Mouse (Mus musculus) stomach, embryonic 14.5 days (tissue): ENCODE measurements around the gene Nlrp3. TPM values are rescaled to one million over a fixed set of nuclear protein-coding genes. Genes with fewer than 3 reads are reported as not detected.

Experiments used
- ATAC-seq: fragments of 200-750 bp; cut with Nextera tagmentation; 2 replicates; pipeline ENCODE4 v1.8.0; 2017; ENCODE audit warnings: low read depth, moderate TSS enrichment; ENCODE audit not compliant: insufficient number of reproducible peaks, insufficient read depth, low FRiP score
- H3K27ac ChIP-seq: fragments of 300-500 bp; sonication (generic); 2 replicates; pipeline ENCODE4 v1.5.1; 2014; ENCODE audit warnings: mild to moderate bottlenecking, low read length, moderate library complexity, mixed read lengths
- H3K27me3 ChIP-seq: fragments of 300-500 bp; sonication (generic); 2 replicates; pipeline ENCODE4 v1.6.1; 2014; ENCODE audit warnings: low read length, control low read depth, mixed read lengths; ENCODE audit not compliant: control insufficient read depth, insufficient read depth
- H3K36me3 ChIP-seq: fragments of 300-500 bp; sonication (generic); 2 replicates; pipeline ENCODE4 v1.6.1; 2014; ENCODE audit warnings: mild to moderate bottlenecking, control low read depth, low read length, moderate library complexity, mixed read lengths; ENCODE audit not compliant: control insufficient read depth, insufficient read depth
- H3K4me1 ChIP-seq: fragments of 300-500 bp; sonication (generic); 2 replicates; pipeline ENCODE4 v1.6.1; 2014; ENCODE audit warnings: low read length, control low read depth, mixed read lengths; ENCODE audit not compliant: control insufficient read depth, insufficient read depth
- H3K4me2 ChIP-seq: fragments of 300-500 bp; sonication (generic); replicated peaks from 2 replicates; pipeline ENCODE4 v1.6.1; 2014; ENCODE audit warnings: low read depth, low read length, control low read depth
- H3K4me3 ChIP-seq: fragments of 300-500 bp; sonication (generic); 2 replicates; pipeline ENCODE4 v1.5.1; 2014; ENCODE audit warnings: low read depth, low read length, control low read depth
- H3K9ac ChIP-seq: fragments of 300-500 bp; sonication (generic); replicated peaks from 2 replicates; pipeline ENCODE4 v1.6.1; 2014; ENCODE audit warnings: low read depth, mild to moderate bottlenecking, control low read depth, low read length, moderate library complexity, mixed read lengths
- H3K9me3 ChIP-seq: fragments of 300-500 bp; sonication (generic); 2 replicates; pipeline ENCODE4 v1.6.1; 2016; ENCODE audit warnings: low read depth, low read length, control low read depth; ENCODE audit not compliant: control insufficient read depth
- WGBS: fragments of 180-500 bp; shearing (Covaris S2); extraction: QIAGEN DNeasy Blood & Tissue Kit; methylation state at CpG from one replicate; pipeline ENCODE4 v1.1.7; 2014; 5-methylcytosine and 5-hydroxymethylcytosine counted together
- polyA plus RNA-seq: library from polyadenylated mRNA; unstranded; fragments of >200 nt; fragmentation: Nextera tagmentation; extraction: Ambion mirVana; gene quantifications from 2 replicates; pipeline ENCODE4 v1.2.1, GENCODE M21; 2014

Gene Nlrp3
- polyA plus RNA-seq, 1 experiment from 2014 or later = 0.14 TPM

DNA sequence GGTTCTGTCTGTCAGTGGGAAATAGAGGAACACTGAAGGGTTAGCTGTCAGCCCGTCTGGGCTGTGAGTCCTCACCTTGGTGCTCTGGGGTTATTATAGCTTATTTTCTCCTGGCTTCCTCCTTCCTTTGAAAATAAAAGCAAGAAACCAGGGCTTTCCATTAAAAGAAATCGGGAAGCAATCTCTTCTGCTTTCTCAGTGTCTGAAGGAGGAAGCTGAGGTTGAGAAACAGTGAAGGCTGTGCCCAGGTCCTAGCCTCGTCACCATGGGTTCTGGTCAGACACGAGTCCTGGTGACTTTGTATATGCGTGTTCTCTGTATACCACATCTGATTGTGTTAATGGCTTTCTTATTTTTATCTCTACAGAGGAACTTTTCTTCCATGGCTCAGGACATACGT lies 1.1 kb downstream of the Nlrp3 start:
- WGBS = 75% methylated on average over 6 of the region's 6 CpGs
- H3K27ac ChIP-seq = no peak overlapping the region
- no peak overlapping the region for H3K4me3 ChIP-seq
- H3K36me3 ChIP-seq = no peaks in the 10 kb centered on the region
- H3K27me3 ChIP-seq = no peaks in the 10 kb centered on the region
- no peak for ATAC-seq
- H3K9me3 ChIP-seq = no peaks in the 10 kb centered on the region
- H3K4me2 ChIP-seq = no peak overlapping the region
- 0 out of 2 replicates have a peak, but pooled peaks cover 5% of the 10 kb centered on the region for H3K4me1 ChIP-seq
- no peak overlapping the region for H3K9ac ChIP-seq

GRCm38 (mm10) chr11:59543376-59543775 lies 2.0 kb downstream of the Nlrp3 start:
- Histone ChIP-seq H3K27ac (no peak overlapping the region), H3K4me3 (no peak overlapping the region), H3K27me3 (no peaks in the 10 kb centered on the region), H3K4me1 (0 out of 2 replicates have a peak, but pooled peaks cover 3% of the 10 kb centered on the region), H3K9ac (no peak overlapping the region), H3K36me3 (no peaks in the 10 kb centered on the region), H3K9me3 (no peaks in the 10 kb centered on the region), H3K4me2 (no peak overlapping the region)
- 66% methylated on average over 3 of the region's 3 CpGs for WGBS
- no peak for ATAC-seq

GRCm38 (mm10) chr11:59544005-59544404 lies 2.6 kb downstream of the Nlrp3 start:
- H3K9ac ChIP-seq = no peak overlapping the region
- H3K4me2 ChIP-seq = no peak overlapping the region
- no peaks in the 10 kb centered on the region for H3K9me3 ChIP-seq
- no peak for ATAC-seq
- 85% methylated on average over 9 of the region's 9 CpGs for WGBS
- H3K4me3 ChIP-seq = no peak overlapping the region
- no peaks in the 10 kb centered on the region for H3K4me1 ChIP-seq
- no peak overlapping the region for H3K27ac ChIP-seq
- H3K36me3 ChIP-seq = no peaks in the 10 kb centered on the region
- H3K27me3 ChIP-seq = no peaks in the 10 kb centered on the region

GRCm38 (mm10) chr11:59554127-59554526 lies 12.8 kb downstream of the Nlrp3 start:
- WGBS = 96% methylated on average over 11 of the region's 11 CpGs
- ATAC-seq = no peak
- Histone ChIP-seq H3K36me3 (no peaks in the 10 kb centered on the region), H3K4me3 (no peak overlapping the region), H3K9ac (no peak overlapping the region), H3K9me3 (no peaks in the 10 kb centered on the region), H3K4me1 (no peaks in the 10 kb centered on the region), H3K27me3 (no peaks in the 10 kb centered on the region), H3K27ac (no peak overlapping the region), H3K4me2 (no peak overlapping the region)

DNA sequence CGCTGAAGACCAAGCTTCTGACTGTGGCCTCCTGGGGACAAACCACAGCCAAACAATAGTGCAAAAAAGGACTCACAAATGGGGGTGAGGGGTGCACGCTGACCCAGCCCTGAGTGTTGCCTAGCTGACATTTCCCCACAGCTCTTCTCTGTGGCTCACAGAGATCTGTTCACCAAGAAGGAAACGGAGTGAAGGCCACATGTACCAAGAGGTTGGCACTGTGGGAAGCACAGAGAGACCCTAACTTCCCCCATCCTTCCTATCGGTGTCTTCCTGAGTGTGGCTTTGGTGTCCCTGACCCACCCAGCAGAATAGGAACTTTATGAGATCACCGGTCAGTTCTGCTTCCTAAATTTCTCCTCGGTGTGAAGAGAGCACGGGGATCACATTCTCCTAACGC lies 13.2 kb downstream of the Nlrp3 start:
- Histone ChIP-seq H3K36me3 (no peaks in the 10 kb centered on the region), H3K9ac (no peak overlapping the region), H3K4me2 (no peak overlapping the region), H3K4me3 (no peak overlapping the region), H3K27ac (no peak overlapping the region), H3K9me3 (no peaks in the 10 kb centered on the region), H3K27me3 (no peaks in the 10 kb centered on the region), H3K4me1 (no peaks in the 10 kb centered on the region)
- 82% methylated on average over 8 of the region's 8 CpGs for WGBS
- ATAC-seq = no peak

DNA sequence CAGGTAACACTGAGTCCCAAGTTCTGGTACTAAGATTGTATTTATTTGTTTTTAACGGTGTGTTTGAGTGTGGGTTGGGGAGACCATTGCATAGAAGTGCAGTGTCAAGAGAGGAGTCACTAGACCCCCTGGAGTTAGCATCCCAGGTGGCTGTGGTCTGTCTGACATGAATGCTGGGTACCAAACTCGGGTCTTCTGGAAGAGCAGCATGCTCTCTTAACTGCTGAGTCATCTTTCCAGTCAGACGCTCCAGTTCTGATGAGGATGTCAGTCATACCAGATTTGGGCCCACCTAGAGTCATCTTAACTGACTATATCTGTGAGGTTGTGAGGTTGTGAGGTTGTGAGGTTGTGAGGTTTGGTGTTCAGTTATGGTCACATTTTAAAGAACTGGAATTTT lies 19.5 kb downstream of the Nlrp3 start:
- Histone ChIP-seq H3K4me1 (no peaks in the 10 kb centered on the region), H3K27me3 (no peaks in the 10 kb centered on the region), H3K36me3 (no peaks in the 10 kb centered on the region), H3K4me3 (no peak overlapping the region), H3K9me3 (no peaks in the 10 kb centered on the region), H3K27ac (no peak overlapping the region), H3K4me2 (no peak overlapping the region), H3K9ac (no peak overlapping the region)
- 69% methylated on average over 3 of the region's 3 CpGs for WGBS
- no peak for ATAC-seq

GRCm38 (mm10) chr11:59562336-59562735 lies 21.0 kb downstream of the Nlrp3 start:
- Histone ChIP-seq H3K36me3 (no peaks in the 10 kb centered on the region), H3K4me3 (no peak overlapping the region), H3K9me3 (no peaks in the 10 kb centered on the region), H3K4me2 (no peak overlapping the region), H3K4me1 (no peaks in the 10 kb centered on the region), H3K9ac (no peak overlapping the region), H3K27me3 (no peaks in the 10 kb centered on the region), H3K27ac (no peak overlapping the region)
- 92% methylated on average over 4 of the region's 4 CpGs for WGBS
- no peak for ATAC-seq

DNA sequence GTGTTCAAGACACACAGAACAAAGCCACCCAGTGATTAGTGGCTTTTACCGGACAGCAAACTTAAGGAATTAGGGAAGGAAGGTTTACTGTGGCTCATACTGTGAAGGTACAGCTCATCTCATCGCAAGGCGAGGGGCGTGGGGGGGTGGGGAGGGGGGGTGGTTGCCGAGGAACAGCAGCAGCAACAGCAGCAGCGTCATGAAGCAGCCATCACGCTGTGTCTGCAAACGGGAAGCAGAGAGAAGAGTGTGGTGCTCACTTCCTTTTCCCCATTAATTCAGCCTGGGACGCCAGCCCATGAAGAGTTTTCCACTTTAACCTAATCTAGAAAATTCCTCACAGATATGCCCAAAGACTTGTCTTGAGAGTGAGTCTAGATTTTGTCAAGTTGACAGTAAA lies 21.5 kb downstream of the Nlrp3 start:
- H3K4me3 ChIP-seq = no peak overlapping the region
- ATAC-seq = no peak
- H3K9me3 ChIP-seq = no peaks in the 10 kb centered on the region
- WGBS = 66% methylated on average over 9 of the region's 9 CpGs
- H3K27ac ChIP-seq = no peak overlapping the region
- no peak overlapping the region for H3K9ac ChIP-seq
- no peaks in the 10 kb centered on the region for H3K4me1 ChIP-seq
- H3K27me3 ChIP-seq = no peaks in the 10 kb centered on the region
- no peak overlapping the region for H3K4me2 ChIP-seq
- no peaks in the 10 kb centered on the region for H3K36me3 ChIP-seq

- 60% methylated on average over 3 of the region's 3 CpGs for WGBS
- no peak for ATAC-seq
- H3K9ac ChIP-seq = no peak overlapping the region
- no peaks in the 10 kb centered on the region for H3K4me1 ChIP-seq
- H3K4me3 ChIP-seq = no peak overlapping the region
- 0 out of 2 replicates have a peak, but pooled peaks cover 3% of the 10 kb centered on the region for H3K27me3 ChIP-seq
- no peak overlapping the region for H3K4me2 ChIP-seq
- no peaks in the 10 kb centered on the region for H3K9me3 ChIP-seq
- no peaks in the 10 kb centered on the region for H3K36me3 ChIP-seq
- no peak overlapping the region for H3K27ac ChIP-seq
Observed at GRCm38 (mm10) chr11:59569306-59569705, 27.9 kb downstream of the Nlrp3 start.
